Mouse (Mus musculus): ENCODE data around the gene Phf3.

Phf3 gene

GRCm38 (mm10) chr1:30832778-30833177, 40.9 kb downstream of the Phf3 start:
- DNase-seq (ENCODE audit: low spot score in 2 of 2), result no peak

- DNase-seq (ENCODE audit: low spot score in 2 of 2), result no peak
These were observed 54.3 kb downstream of the Phf3 start for GRCm38 (mm10) chr1:30819414-30819813.

- no peak for DNase-seq (ENCODE audit: low spot score in 2 of 2)
These were observed 58.1 kb downstream of the Phf3 start for GRCm38 (mm10) chr1:30815609-30816008.

DNA sequence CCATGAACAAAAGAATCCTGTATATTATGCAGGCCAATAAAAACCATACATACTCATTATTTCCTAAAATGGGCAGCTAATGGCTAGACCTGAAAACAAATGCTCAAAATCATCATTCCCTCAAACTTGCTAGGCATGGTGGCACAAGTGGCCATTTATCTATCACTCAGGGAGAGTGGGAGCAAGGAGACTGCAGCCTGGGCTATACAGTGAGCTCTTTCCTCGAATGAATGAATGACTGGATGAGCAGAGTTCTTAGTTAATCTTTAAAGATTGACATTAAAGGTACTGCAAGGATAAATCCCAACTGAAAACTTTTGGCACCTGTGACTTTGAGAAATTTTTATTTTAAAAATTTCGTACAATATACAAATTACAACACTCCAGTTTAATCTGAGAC, 58.7 kb downstream of the Phf3 start:
- DNase-seq (ENCODE audit: low spot score in 2 of 2), result no peak

DNA sequence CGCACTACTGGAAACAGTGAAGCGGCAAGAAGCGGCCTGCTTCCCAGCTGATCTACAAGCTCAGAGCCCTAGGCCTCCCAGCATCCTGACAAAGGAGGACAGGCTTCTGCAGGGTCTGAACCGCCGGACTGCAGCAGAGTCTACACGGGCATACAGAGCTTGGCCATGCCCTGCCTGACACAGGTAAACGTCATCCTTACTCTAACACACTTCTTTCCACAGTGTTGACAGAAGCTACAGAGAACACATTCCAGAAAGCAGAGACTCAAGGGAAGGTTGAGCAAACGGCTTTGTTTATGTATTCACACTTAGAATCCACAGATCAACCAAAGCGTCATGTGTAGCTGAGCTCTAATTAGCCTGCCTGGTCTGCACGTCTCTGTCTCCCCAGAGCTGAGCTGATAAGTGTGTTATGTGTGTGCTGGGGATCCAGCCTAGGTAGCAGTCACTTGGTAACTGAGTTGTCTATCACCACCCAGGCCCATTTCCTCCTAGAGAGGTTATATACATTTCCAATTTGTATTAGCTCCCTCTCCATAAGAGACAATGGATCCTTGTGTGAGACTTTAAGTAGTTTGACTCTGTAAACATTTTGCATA, 65.5 kb downstream of the Phf3 start:
- DNase-seq (ENCODE audit: low spot score in 2 of 2), result no peak

GRCm38 (mm10) chr1:30805688-30806285, 67.9 kb downstream of the Phf3 start:
- no peak for DNase-seq (ENCODE audit: low spot score in 2 of 2)

- DNase-seq (ENCODE audit: low spot score in 2 of 2), result no peak
These were observed 68.8 kb downstream of the Phf3 start for GRCm38 (mm10) chr1:30804919-30805318.

GRCm38 (mm10) chr1:30801911-30802310, 71.8 kb downstream of the Phf3 start:
- no peak for DNase-seq (ENCODE audit: low spot score in 2 of 2)

DNA sequence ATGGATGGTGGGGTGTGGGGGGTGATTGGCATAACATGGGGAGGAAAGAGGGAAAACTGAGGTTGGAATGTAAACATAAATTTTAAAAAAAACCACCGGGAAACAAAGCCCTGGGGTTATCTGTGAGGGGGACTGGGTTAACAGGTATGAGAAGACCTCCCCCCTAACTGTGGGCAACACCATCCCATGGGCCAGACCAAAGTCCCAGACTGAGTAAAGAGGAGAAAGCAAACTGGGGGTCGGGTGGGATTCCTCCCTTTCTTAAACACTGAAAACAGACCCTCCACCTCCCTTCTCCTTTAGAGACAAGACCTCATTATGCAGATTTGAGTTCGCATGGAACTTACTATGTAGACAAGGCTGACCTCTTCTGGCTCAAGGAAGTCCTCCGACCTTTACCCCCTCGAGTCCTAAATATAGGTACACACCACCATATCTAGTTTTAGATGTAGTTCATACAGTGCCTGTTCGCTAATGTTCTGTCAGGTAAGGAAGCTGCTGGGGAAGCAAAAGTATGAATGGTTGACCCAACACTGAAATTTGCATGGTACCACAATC, 74.4 kb downstream of the Phf3 start:
- no peak for DNase-seq (ENCODE audit: low spot score in 2 of 2)

GRCm38 (mm10) chr1:30794606-30795005, 79.1 kb downstream of the Phf3 start:
- no peak for DNase-seq (ENCODE audit: low spot score in 2 of 2)

- DNase-seq (ENCODE audit: low spot score in 2 of 2), result no peak
These were observed 80.3 kb downstream of the Phf3 start for GRCm38 (mm10) chr1:30793357-30793883.

DNA sequence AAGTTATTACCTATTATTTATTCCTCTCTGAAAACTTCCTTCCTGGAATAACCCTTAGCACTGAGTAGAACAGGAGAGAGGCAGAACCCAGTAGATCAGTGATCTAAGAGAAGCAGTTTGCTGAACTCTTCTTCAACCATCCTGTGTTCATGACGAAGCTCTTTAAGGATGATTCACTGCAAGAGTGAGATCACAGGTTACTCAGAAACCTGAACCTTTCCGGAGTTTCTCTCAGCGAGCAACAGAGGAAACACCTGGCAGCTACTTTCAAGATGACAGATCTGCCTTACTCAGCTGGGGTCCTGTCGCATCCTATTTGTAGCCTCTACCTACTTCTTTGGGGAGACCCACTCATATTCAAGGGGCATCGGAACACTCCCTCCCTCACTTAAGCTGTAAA, 80.8 kb downstream of the Phf3 start:
- DNase-seq (ENCODE audit: low spot score in 2 of 2), result no peak

- no peak for DNase-seq (ENCODE audit: low spot score in 2 of 2)
These were observed 83.5 kb downstream of the Phf3 start for GRCm38 (mm10) chr1:30790220-30790619.

DNA sequence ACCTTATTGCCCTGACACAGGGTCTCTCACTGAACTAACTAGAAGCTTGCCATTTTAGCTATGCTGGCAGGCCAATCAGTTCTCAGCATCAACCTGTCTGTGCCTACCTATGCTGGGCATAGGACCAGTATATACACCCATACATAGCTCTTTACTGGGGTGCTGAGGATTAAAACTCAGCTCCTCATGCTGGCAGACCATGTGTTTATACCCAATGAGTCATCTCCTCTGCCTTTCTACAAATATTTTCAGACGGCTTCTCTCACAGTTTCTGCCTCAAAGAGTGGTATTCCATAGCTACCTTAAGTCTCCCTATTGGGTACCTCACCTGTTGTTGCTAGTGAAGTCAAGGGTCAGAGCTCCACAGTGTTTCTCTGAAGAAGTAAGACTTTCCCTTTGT, 84.0 kb downstream of the Phf3 start:
- DNase-seq (ENCODE audit: low spot score in 2 of 2), result no peak

DNA sequence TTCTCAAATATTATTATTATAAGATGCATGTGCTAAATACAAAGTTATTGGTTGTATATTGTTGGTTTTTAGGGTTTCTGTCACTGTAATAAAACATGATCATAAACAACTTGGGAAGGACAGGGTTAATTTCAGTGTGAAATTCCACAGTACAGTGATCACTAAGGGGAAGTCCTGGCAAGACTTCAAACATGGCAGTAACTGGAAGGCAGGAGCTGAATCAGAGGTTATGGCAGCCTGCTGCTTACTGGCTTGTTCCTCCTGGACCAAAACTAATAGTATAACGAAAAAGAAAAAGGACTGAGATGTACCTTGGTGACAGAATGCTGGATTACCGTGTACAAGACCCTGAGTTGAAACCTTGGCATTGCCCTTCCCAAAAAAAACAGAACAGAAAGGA, 84.7 kb downstream of the Phf3 start:
- DNase-seq (ENCODE audit: low spot score in 2 of 2), result no peak

DNA sequence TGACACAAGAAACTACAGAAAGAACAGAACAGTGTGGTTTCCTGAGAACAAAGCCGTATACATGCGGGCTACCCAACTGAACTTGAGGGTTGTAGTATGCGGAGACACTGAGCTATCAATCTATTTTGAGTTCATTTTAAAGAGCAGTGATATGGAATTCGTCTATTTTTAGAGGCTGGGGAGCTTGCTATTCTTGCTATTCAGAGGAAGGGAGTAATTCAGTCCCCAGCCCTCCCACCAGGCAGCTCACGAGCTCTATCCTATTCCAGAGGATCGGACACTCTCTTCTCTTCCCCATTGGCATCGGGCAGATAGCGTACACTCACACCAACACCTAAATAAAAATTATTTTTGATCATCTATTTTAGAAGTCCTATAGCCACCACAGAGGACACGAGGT, 87.1 kb downstream of the Phf3 start:
- no peak for DNase-seq (ENCODE audit: low spot score in 2 of 2)

DNA sequence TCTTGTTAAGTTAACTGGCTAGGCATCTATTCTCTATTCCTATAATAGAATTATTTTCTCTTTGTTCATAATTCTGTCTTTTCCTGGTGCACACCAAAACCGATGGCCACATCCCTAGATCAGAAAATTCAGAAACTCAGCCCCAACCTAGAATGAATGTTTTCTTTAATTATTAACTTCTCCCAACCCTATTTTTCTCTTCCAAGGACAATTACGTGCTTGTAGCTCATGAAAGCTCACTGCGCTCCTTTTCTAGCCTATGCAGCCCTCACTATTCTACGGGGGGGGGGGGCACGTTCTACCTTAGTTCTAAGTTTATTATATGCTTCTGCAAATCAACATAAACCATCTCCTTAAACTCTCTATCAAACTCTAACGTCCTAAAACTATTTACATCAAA, 90.0 kb downstream of the Phf3 start:
- DNase-seq (ENCODE audit: low spot score in 2 of 2), result no peak

DNA sequence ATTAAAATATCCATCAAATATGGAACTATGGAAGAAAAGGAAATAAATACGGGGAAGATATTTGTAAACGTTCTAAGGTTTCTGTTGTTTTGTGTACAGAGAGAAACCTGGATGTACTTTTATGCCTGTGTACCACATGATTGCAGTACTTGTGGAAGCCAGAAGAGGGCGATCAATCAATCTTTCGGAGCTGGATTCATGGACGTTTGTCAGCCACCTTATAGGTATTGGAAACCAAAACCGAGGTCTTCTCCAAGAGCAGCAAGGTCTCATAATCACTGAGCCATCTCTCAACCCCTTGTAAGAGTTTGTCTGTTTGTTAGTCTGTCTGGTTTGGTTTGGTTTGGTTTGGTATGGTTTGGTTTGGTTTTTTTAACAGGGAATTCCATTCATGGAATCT, 93.4 kb downstream of the Phf3 start:
- DNase-seq (ENCODE audit: low spot score in 2 of 2), result peak in 1 of 2 experiments; percentile 6

DNA sequence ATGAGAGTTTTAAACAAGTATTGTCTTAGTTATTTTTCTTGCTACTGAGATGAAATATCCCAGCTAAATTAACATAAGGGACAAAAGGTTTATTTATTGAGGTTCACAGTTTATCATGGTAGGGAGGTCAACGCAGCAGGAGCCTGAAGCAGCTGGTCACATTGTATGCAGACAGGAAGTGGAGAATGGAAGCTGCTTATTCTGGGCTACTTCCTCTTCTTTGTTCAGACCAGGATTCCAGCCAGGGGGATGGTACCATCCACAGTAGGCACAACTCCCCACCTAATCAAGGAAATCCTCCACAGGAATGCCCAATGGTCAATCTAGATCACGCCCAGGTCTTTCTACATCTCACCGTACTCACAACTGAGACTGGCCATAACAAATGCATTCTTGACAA, 94.2 kb downstream of the Phf3 start:
- DNase-seq (ENCODE audit: low spot score in 2 of 2), result no peak

GRCm38 (mm10) chr1:30778374-30779005, 95.2 kb downstream of the Phf3 start:
- DNase-seq (ENCODE audit: low spot score in 2 of 2), result peak in 1 of 2 experiments; percentile 10

DNA sequence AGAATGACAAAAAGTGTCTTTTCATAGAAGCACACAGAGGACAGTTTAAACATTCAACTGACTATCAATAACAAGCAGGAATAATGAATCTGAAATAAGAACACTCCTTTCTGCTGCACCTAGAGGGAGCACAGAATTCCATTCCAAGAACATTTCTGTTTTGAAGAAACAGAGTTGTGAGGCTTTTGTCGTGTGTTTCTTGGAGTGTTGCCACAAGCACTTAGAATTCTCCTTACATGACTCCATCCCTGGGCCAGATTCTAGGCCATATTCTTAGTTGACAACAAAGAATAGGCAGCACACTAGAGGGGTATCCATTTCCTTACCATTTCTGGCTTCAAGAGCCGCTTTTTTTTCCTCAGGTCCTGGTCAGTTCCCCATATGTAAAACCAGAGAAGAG, 97.5 kb downstream of the Phf3 start:
- no peak for DNase-seq (ENCODE audit: low spot score in 2 of 2)

GRCm38 (mm10) chr1:30773662-30774061, 100.1 kb downstream of the Phf3 start:
- no peak for DNase-seq (ENCODE audit: low spot score in 2 of 2)

DNA sequence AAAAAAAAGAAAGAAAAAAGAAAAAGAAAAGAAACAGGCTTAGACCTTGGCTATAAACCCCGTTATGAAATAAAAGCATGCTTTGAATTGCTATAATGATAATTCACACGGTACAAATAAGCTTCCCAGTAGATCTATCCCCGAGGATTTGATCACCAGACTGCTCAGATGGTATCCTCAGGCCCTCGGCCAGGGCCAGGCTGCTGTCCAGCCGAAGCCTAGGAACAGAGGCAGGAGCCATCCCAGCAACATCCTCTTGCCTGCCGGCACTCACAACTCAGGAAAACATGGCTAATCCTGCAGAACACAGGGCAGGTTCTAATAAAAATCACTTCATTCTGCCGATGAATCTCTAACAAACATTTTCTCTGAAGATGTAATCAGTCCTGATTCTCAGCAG, 100.9 kb downstream of the Phf3 start:
- DNase-seq (ENCODE audit: low spot score in 2 of 2), result no peak
